Mouse (Mus musculus) thymus, postnatal 36 days (tissue): Measurements from ENCODE around the gene Slc4a2.
"Not testable (repeated sequence)": the region's sequence is repeated elsewhere in the genome, so short reads cannot be mapped to it uniquely, and the experiment has no call there.

Experiments
- DNase-seq, 2 experiments: peaks; one replicate each; pipeline ENCODE4 v3.0.0; 2022; ENCODE audit warnings: mixed read lengths in 2 of 2

The Slc4a2 gene

DNA sequence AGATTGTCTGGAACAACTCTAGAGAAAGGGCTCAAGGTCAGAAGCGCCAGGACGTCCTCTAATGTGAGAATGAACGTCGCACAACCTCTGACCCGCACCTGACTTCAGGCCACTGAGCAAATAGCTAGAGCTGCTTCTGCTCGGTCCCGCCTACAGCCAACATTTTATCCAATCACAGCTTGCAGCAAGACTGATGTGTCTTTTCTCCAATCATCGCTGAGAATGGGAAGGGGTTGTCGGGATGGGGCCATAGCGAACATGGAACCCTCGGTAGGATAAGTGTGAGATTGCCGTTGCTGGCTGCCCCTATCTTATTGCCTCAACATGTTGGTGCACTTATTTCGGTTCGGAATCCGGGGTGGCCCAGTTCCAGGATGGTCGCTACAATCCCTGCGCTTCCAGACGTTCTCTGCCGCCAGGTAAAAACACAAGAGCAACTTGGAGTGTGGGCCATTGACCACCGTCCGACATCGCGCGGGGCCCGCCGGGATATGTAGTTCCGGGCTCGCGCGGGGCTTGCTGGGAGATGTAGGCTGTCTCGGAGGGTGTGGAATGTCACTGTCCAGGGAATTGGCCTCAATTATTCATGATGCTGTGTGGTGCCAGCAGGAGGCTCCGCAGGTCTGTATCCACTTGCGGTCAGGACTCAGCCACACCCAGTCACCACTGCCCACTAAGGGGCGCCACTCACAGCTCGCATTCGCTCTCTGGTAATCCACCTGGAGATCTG lies 29.3 kb upstream of the Slc4a2 start:
- DNase-seq, result peak; percentile 88 to 92

DNA sequence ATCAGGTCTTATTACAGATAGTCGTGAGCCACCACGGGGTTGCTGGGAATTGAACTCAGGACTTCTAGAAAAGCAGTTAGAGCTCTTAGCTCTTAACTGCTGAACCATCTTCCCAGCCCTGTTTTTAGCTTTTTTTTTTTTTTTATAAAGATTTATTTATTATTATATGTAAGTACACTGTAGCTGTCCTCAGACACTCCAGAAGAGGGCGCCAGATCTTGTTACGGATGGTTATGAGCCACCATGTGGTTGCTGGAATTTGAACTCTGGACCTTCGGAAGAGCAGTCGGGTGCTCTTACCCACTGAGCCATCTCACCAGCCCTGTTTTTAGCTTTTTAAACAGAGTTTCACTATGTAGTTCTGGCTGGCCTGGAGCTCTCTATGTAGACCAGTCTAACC lies 27.4 kb upstream of the Slc4a2 start:
- not testable (repeated sequence) for DNase-seq

DNA sequence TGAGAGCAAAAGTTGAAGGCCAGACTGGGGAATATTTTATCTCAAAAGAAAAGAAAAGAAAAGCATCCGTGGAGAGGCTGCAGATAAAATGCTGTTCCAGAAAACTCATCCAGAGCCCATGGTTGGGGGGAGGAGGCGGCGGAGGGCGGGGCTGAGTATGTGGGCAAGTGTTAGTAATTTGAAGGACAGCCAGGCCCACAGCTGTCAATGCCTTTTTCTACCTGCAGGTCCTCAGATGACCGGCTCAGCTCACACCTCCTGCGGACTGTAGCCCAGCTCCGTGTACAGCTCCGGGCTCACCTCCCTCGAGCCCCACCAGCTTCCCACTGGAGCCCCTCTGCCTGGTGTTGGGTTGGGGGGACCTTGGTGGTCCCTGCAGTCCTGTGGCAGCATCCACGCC lies 24.0 kb upstream of the Slc4a2 start:
- no peak for DNase-seq

DNA sequence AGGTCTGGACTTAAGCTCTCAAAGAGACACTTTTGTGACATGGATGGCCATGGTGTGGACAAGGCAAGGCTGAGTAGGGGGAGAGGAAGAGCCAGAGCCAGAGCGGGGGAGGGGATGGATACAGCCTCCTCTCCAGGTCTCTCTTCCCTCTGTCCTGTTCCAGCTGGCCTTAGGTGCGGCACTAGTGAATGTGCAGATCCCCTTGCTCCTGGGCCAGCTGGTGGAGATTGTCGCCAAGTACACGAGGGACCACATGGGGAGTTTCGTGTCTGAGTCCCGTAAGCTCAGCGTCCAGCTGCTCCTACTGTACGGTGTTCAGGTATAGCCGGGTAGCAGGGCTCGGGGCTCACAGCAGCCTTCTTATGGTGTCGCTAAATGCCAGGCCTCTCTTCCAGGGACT lies 23.3 kb upstream of the Slc4a2 start:
- no peak for DNase-seq

DNA sequence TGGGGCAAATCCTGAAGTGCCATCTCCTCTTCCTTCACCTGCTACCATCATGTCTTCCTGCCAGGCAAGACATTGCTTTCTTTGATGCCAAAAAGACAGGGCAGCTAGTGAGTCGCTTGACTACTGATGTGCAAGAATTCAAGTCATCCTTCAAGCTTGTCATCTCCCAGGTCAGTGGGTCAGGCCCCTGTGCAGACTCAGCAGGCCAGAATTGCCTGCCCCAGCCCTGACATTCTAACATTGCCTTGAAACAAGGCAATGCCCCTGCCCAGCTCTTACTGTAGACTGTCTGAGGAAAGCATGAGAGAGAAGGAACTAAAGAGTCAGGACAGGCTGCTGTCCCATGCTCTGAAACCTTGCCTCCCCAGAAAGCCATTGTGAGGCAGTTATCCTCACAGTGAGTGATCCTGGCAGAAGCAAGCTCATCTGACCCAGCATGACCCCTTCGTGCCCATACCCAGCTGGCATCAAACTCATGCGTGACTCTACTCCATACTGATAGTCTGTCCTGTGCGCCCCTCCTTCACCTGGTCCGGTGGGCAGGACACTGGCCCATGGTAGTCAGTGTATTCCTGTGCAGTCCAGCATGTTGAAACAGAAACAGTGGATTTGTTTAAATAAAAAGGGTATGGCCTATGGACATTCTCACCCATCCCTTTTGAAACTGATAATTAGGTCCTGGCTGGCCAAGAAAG lies 22.6 kb upstream of the Slc4a2 start:
- DNase-seq, result no peak

DNA sequence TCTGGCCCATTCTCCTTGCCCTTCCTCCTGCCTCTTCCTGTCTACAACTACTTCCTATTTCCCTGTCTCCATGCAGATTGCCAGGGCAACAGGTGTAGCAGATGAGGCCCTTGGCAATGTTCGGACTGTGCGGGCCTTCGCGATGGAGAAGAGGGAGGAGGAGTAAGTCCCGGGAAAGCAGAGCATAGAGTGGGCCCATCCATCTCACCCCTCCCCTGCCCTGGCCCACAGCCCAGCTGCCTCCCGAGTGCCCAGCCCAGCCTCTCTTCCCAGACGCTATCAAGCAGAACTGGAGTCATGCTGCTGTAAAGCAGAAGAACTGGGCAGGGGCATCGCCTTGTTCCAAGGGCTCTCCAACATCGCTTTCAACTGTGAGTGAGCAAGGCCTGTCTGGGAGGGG lies 21.7 kb upstream of the Slc4a2 start:
- no peak for DNase-seq

DNA sequence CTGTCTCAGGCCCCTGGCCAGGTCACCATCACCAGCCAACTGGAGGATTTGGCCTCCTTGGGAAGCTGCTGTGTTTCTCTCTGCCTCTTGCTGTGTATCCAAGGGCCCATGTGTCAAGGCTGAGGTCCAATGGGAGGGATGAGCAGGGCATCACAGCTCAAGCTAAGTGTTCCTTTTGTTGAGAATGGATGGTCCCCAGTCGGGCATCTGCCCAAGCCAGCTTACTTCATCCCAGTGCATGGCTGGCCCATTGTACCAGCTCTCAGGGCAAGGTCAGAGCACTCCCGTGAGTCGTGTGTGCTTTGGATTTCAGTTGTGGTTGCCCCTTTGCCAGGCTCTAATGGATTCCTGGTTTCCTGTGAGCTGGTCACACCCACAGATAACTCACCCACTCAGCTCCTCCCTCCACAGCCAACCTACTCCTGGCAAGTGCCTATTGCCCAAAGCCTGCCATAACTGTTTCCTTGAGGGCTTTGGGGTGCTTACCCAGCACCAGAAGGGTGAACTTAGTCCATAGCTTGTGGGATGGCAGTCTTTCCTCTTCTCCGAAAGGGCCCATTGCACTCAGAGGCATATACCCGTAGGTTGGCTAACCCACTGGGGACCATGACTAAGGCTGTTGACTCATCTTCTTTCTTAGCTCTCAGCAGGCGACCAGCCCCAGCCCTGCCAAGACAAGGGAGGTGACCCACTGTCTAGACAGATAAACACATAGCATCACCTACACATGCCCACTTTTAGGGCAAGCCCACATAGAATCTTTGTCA lies 18.9 kb upstream of the Slc4a2 start:
- no peak for DNase-seq

DNA sequence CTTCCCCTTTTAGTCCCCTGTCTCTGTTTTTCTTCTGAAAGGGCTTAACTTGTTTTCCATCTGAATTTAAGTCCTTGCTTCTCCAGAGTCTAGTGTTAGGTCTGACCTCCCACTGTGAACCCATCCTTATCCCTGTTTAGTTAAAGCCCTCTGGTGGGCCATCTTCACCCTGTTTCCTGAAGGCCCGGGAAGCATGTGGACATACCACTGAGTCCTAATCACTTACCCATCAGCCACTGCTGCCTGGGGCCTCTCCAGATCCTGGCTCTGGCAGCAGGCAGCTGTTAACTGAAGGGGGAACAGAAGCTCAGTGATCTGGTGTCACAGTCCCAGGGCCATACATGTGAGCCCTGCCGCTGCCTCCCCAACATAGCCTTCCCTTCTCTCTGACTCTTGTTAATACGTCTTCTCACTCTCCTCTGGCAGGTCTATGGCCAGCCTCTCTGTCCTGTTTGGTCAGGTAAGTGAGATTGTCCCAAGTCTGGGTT lies 18.2 kb upstream of the Slc4a2 start:
- no peak for DNase-seq

DNA sequence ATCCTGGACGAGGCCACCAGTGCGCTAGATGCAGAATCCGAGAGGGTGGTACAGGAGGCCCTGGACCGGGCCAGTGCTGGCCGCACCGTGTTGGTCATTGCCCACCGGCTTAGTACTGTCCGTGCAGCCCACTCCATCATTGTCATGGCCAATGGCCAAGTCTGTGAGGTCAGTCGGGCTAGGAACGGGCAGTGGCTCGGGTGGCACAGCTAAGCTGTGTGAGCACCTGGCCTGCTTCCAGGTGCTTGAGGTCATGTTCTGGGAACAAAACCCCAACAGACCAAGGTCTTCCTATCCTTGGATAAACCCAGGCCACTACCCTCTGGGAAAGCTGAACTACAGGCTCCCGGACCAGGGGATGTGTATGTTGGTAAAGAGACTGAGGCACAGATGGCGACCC lies 15.0 kb upstream of the Slc4a2 start:
- no peak for DNase-seq

DNA sequence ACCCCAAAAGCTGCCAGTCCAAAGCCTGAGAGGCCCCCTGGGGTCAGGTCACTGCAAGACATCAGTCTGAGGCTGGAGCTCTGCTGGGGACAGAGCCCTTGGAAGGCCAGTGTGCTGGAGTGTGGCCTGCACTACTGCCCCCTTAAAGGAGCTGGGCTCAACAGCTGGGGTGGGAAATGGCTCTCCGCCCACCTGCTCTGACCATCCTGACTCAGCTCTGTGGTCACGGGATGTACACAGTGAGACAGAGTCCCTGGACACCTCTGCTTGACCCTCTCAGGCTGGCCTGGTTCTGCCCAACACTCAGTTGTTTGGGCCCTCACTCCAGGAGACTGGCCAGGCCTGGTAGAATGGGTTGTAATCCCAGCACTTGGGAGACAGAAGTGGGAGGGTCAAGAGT lies 14.2 kb upstream of the Slc4a2 start:
- no peak for DNase-seq

DNA sequence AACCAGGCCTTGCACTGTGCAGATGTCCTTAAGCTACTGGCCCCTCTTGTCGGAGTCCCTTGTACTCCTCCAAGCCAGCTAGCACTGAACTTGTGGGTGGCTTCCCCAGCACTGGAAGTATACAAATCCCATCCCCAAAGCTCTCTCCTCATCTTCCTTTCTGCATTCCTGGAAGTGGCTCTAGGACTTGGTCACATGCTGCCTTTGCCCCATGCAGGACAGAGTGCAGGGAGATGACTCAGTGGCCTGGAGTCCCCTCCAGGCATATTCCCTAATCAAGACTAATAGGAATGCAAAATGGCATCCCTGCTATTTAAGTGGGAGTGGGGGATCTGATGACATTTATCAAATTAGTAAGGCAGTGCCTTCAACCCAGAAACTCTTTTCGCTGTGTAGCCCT lies 11.6 kb upstream of the Slc4a2 start:
- no peak for DNase-seq

DNA sequence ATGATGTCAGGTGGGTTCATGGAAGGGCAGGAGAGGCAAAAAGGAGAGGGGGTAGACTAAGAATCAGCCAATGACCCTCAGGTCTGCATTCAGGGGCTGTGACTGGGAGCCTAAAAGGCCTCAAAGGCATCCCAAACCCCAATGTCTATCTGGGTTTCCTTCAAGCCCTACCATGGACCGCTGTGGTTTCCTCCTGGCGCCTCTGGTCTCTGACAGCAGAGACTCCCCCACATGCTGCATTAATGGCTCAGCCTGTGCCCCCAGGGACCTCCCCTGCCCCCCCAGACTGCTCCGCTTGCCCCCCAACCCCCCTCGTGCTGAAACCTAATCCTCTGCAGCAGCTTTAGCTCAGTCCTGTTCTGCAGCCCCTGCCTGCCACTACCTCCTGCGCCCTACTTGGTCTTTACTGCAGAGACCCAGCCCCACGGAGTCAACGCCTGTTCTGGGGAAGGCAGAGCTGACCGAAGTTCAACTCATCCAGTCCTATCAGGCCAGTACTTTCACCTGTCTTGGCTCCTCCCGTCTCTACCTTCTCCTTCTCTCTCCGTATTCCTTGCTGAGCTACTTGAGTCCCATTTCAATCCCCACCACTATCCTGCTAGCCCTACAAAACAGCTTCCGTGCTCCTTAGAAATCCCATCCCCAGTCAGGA lies 10.5 kb upstream of the Slc4a2 start, which contains the start of gene Asic3:
Gene Asic3 (plus strand): TSS at position 351 of the 652 bp plus-strand sequence.
- DNase-seq, result no peak

DNA sequence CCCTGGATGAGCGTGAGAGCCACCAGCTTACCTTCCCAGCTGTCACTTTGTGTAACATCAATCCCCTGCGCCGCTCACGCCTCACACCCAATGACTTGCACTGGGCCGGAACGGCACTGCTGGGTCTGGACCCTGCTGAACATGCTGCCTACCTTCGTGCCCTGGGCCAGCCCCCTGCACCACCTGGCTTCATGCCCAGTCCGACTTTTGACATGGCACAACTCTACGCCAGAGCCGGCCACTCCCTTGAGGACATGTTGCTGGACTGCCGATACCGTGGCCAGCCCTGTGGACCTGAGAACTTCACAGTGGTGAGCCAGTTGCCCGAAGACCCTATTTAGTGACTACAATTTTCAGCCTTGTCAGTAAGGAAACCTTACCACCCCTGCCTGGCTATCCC lies 9.7 kb upstream of the Slc4a2 start:
- no peak for DNase-seq

DNA sequence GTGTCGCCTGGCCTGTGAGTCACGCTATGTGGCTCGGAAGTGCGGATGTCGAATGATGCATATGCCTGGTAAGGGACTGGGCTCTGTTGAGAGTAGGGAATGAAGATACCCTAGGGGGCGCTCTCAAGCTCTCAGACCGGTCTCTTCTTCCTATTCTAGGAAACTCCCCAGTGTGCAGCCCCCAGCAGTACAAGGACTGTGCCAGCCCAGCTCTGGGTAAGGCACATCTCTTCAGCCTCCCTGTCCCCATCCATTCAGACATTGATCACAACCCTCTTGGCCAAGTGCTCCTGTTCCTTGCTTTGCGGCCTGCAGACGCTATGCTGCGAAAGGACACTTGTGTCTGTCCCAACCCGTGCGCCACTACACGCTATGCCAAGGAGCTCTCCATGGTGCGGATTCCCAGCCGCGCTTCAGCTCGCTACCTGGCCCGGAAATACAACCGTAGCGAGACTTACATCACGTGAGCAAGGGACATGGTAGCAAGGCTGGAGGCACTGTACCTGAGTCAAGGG lies 7.4 kb upstream of the Slc4a2 start:
- peak; percentile 60 to 66 for DNase-seq

DNA sequence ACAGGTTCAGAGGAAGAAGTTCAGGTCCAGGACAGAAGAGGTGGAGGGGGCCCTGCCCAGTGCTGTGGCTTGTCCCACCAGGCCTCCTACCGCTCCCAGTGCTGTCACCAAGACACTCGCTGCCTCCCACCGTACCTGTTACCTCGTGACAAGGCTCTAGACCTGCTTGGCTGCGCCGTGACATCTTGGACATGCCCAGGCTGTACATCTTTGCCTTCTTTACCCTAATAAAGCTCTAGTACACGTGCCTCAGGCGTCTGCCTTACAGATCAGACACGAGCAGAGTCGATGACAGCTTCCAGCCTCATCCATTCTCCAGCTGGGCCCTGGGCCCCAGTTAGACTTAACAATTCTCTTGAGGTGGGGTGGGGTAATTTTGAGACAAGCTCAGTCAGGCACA lies 6.0 kb upstream of the Slc4a2 start:
- DNase-seq, result no peak

DNA sequence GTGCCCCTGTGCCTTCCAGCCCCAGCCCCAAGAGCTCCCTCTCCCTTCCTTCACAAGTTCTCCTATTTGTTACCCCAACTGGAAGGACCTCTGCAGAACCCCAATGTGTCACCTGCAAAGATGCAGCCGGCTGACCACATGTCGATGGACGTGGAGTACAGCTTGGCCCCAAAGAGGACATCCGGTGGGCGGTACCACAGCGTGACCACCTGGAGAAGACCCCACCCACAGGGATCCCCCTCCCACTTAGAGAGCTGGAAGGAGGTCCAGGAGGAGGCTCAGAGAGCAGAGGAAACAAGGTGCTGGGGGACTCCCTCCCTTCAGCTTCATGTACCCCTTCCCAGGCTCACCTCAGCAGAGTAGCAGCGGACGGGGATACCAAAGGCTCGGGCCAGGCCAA lies 3.3 kb upstream of the Slc4a2 start:
- no peak for DNase-seq

DNA sequence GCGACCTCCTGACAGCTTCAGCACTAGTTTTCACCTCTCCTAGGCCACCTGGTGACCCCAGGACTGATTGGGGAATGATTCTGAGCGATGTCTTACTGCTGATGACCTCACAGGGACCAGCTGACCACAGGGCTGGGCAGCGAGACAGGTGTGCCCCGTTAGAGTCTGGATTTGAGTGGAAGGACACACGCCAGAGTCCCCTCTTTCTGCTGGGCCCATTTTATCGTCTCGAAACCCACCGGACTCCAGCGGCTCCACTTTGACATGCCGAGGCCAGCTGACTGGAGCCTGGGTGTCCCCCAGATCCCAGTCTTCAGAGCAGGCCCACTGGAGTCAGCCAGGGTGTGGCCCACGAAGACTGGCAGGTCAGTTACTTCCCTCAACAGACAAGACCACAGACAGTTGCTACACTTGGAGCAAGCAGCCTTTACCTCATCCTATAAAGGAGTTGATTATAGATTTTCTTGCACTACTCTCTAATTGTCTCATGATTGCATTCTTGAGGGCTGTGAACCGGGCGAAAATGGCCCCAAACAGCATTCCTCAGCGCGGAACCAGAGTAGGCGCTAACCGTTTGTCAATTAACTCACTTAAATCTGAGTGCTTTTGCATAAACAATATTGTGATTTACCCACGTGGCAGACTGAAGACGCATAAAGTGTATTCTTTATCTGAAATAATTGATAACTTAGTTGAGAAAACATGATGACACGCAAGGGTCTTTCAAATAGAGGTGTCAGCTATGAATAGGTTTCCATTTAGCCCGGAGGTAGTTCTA lies 556 bp downstream of the Slc4a2 start:
- DNase-seq, result no peak

DNA sequence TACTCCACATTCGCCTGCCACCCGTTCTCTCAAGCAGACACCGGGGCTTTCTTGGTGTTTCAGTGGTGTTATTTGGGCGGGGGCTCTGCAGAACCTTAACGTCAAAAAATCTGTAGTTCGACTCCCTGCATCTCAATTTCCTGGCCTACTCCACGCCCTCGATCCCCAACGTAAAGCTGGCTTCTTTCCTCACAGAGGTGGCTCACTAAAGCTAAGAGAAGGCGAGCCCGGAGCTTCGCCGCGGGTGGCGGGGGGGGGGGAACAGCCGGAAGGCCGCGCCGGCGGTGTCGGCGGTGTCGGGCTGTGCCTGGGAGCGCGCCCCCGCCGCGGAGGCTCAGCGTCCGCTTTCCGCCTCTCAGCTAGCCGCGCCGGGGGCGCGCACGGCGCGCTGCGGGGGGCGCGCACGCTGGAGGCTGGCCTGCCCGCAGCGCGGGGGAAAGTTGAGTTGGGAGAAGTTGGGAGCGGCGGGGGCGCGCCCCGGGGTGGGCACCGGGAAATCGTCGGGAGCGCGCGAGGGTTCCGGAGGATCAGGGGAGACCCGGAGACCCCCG lies 1.3 kb downstream of the Slc4a2 start:
- DNase-seq, result peak; percentile 85 to 90

DNA sequence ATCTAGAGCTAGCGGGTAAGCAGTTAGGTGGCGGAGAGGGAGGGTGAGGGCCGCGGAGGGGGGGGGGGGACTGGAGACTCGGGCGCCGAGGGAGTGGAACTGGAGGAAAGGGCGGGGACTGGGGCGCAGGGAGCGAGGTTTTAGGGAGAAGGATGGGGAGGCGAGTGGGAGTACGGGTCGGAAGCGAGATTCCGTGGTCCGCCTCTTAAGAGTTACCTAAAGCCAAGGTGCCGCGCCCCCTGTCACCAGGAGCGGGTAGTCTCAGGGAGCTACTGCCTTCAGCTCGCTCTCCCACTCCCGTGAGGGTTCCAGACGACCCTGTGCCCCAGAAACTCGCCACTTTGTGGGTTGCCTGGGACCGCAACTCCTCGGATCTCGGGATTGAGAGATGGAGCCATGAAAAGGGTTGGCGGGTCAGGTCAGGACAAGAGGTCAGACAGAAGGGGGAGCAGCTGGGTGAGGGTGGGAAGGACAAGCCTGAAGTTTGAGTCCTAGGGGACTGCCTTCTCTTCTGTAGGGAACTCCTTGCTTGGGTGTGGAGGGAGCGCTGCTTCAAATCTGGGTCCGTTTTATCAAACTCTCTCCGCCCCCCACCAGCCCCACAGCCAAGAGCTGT lies 1.9 kb downstream of the Slc4a2 start:
- peak; percentile 75 to 79 for DNase-seq

DNA sequence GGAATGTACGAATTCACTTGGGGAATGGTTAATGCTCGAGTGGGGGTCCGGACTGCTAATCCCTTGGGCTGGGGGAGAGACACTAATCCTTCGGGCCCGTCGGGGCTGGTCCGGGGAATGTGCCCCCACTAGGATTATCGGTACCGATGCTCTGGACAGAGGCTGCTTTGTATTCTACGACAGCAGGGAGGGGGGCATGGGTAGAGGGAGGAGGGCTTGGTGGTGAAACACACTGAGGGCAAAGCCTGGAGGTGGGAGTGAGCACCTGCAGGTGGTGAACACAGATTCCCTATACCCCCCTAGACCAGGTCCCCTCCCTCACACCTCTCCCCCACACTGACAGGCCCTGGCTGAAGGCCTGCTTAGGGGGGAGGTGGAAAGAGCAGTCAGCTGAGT lies 2.4 kb downstream of the Slc4a2 start:
- DNase-seq, result peak in 1 of 2 experiments; percentile 51
